Mouse (Mus musculus): ENCODE data around the gene Atp12a.

Gene Atp12a

GRCm38 (mm10) chr14:56364711-56365237 is at the start of gene Atp12a:
Gene Atp12a, plus strand, starts transcription at chr14:56365068.
- DNase-seq (ENCODE audit: low spot score) = peak; percentile 21

- no peak for DNase-seq (ENCODE audit: low spot score)
These were observed 49.3 kb upstream of the Atp12a start for GRCm38 (mm10) chr14:56315519-56315918.

DNA sequence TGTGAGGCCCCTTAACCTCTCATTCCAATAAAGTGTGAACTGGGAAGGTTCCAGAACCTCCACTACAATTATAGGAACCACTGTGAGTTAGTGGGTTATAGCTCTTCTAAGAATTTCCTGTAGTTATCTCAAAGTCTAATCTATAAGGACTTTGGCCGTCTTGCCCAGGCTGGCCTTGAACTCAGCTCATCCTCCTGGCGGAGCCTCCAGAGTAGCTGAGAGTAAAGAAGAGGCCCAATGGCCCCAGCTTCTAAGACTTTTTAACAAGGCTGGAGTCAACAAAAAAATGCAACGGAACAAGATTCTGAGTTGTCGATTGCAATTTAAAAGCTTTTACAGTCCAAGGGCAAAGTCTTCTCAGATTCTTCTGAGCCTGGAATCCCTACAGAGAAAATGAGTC is 48.5 kb upstream of the Atp12a start:
- no peak for DNase-seq (ENCODE audit: low spot score)

- DNase-seq (ENCODE audit: low spot score) = no peak
These were observed 41.9 kb upstream of the Atp12a start for GRCm38 (mm10) chr14:56322982-56323381.

DNA sequence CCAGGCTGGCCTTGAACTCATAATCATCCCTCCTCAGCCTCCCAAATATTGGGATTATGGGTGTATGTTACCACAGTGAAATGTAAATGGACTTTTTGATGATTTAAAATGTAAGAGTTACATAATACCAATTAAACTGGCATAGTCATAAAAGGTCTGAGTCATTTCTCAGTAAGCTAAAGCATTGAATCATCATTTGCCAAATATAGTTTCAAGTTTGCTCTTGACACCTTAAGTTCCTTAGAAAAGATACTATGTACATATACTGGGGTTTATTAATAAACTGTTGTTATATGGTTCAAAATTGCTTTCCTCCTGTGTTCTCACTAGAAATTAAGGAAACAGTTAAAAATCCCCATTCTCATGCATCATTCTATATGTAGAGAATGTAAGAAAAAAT is 39.8 kb upstream of the Atp12a start:
- DNase-seq (ENCODE audit: low spot score) = no peak

DNA sequence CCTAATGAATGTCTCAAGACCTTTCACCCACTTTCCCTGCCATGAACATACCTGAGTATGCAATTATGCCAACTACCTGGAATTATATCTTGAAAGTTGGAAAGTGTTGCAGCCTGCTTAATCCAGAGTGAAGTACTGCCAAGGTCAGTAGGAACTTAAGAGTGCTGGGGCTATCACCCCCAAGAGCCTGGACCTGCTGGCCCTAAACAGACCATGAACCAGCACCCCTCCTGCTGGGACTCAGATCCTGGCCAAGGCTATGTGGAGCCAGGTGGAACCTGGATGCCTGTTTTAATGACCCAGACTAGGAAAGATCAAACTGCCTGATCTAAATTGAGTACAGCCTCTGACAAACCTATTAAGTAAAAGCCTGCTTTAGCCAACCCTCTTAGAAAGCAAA is 31.2 kb upstream of the Atp12a start:
- DNase-seq (ENCODE audit: low spot score) = no peak

DNA sequence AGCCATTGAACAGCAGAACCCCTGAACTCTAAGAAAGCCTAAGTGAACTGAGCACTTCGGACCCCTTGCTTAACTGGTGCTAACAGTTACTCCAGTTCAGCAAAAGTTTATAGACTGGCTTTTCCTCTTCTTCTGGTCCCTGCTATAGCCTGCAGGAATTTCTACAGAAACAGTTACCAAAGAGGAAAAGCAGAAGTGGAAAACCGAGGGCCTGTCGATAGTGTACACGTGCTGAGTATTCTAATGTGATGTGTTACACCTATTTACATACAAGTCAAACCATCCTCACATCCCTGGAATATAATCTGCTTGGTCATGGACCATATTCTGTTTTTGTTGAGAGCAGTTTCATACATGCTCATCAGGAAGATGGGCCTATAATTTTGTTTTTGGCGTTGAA is 30.4 kb upstream of the Atp12a start:
- no peak for DNase-seq (ENCODE audit: low spot score)

DNA sequence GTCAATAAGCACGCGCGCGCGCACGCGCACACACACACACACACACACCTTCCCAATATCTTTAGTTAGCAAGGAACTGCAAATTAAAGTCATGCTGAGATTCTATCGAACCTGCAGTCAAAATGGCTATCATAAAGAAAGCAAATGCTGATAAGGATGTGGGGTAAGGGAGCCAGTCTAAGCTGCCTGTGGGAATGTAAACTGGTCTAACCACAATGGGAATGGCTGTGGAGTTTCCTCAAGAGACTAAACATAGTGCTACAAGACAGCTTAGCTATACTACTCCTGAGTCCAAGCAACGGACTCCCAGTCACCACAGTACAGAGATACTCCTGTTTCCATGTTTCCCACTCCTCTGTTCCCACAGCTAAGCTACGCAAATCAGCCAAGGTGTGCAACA is 28.8 kb upstream of the Atp12a start:
- no peak for DNase-seq (ENCODE audit: low spot score)

DNA sequence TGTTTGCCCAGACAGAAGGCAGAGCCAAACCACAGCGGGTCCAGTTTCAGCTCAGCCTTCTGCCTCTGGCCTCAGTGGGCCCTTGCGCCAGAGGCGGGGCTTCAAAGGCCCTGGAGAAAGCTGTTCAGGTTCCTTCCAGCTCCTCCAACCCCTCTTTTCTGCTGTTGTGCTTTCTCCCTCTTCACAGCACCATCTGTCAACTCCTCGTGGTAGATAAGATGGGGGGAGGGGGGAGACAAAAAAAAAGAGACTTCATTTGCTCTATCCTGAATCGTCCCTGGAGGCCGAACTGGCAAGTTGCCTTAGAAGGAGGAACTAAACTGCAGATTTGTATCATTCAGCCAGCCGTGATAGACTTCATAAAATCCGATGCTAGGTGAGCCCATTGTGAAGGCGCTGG is 27.8 kb upstream of the Atp12a start:
- DNase-seq (ENCODE audit: low spot score) = no peak

DNA sequence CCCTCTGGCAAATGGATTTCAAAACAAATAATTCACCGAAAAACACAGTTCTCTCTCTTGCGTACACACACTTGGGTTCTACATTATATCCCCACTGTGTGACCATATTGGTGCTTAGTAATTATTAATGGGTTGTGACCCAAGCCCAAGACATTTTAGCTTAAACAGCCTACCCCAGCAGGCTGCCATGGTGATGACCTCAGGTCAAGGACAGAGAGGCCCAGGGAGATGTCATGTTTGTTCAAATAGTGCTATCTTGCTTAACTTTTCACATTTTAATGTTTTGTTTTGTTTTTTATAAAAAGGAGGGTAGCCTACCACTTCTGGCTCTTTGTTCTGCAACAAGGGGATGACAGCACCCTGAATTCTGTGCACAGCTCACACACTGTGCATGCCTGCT is 27.2 kb upstream of the Atp12a start:
- no peak for DNase-seq (ENCODE audit: low spot score)

GRCm38 (mm10) chr14:56338882-56339442 is 25.9 kb upstream of the Atp12a start:
- no peak for DNase-seq (ENCODE audit: low spot score)

- DNase-seq (ENCODE audit: low spot score) = no peak
These were observed 16.2 kb upstream of the Atp12a start for GRCm38 (mm10) chr14:56348704-56349103.

- no peak for DNase-seq (ENCODE audit: low spot score)
These were observed 15.3 kb upstream of the Atp12a start for GRCm38 (mm10) chr14:56349541-56349940.

DNA sequence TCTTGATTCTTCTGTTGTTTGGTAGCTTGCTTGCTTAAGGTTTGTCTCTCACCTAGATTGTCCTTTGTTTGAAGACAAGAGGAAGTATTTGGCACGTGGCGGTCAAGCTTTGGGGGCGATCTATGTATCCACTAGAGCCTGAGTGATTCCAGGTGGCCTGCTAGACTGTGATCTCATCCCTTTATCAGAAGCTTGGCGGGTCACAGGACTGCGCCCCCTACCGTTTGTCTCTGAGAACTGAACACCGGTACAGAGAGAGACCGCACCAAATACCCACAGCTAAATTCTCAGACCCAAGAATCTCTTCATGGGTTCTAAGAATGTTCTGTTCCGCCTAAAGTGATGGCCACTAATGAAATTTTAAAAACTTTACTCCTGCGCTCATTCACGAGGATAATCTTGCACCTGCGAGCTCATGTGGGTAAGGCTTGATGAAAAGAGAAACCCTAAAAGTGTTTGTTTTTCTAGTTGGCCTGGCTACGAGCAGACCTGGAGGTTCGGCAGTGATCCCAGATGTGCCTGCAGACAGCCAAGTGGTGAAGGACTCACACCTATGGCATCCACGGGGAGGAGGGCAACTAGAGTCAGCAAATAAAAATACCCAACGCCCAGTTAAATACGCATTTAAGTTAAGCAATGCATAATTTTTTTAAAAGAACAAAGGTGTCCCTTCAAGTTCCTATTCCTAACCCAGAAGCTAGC is 12.8 kb upstream of the Atp12a start:
- no peak for DNase-seq (ENCODE audit: low spot score)

- no peak for DNase-seq (ENCODE audit: low spot score)
These were observed 10.1 kb upstream of the Atp12a start for GRCm38 (mm10) chr14:56354803-56355202.

DNA sequence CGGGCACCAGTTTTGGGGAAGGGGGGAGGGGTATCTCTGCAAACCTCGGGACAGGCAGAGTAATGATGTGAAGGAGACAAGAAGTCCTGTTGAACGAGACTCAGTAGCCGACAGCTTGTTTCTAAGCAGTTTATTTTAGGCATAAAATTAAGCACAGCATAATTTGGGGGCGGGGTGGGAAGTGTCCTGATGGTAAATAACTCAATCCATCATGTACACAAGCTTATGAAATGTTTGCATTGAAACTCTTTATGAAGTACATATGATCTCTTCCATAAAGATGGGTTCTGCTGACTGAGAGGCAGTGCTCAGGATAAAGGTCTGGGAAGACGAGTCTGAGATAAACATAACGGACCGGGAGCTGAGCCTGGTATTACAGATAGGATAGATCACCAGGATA is 9.5 kb upstream of the Atp12a start:
- no peak for DNase-seq (ENCODE audit: low spot score)

DNA sequence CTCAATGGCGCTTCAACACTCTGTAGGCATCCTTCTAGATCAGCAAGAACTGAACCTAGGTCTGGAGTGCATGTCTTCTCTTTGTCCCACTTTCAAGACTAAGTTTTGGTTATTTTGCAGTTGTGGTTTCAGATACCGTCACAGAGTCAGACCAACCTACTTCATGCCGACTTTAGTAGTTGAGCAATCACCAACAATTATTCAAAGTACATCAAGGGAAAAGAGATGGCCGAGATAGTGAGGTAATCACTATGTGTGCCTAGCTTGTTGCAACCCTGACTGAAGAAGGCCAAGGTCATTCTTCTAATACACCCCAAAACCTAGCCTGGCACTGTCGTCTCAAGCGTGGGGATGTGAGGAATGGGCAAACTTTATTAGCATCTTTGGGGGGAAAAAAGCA is 8.7 kb upstream of the Atp12a start:
- DNase-seq (ENCODE audit: low spot score) = no peak

DNA sequence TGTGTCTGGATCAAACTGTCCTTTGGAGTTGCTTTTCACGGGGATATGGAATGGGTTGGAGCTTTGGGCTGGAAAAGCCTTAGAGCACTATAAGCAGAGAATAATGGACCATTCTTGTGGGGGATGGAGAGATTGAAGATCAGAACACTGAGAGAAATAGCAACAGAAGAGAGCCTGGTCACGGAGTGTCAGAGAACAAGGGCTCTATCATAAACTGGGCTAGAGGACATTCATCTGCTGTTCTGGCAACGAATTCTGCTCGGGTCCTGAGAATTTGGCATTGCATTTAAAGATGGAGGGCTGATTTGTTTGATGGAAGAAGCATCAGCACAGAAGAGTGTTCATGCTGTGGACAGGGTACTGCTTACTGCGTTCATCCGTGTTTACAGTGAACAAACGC is 6.4 kb upstream of the Atp12a start:
- no peak for DNase-seq (ENCODE audit: low spot score)

DNA sequence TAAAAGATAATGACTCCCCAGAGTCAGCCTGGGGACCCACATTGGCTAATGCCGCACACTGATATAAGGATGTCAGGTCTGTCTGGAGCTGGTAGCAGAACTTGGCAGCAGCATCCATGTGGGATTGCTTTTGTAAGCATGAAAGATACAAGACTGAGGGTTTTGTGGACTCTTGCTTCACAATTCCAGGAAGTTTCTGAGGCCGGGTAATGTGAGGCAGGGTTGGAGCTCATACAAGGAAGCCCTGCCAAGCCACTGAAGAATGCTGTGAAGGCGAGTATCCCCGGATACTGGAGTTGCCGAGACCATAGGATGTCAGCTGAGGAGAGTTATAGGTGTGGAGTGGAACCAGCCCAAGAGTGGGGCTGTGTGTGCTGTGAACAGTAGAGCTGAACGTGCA is 5.7 kb upstream of the Atp12a start:
- DNase-seq (ENCODE audit: low spot score) = no peak

DNA sequence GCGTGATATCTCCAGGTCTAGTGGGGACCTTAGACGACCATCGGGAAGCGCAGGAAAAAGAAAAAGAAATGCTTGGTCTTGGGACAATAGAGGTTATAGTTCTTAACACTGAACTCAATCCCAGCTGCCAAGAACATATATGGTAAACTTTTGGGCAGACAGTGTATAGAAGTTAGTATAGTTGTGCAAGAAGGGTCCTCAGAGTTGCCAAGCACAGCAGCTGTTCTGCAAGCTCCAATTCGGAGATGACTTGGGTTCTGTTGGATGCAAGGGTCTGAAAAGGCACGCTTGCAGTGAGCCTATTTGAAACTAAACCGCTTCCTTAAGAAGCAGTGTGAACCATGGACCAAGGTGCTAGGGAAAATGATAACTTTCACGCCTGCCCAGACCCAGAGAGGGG is 424 bp downstream of the Atp12a start:
- no peak for DNase-seq (ENCODE audit: low spot score)

DNA sequence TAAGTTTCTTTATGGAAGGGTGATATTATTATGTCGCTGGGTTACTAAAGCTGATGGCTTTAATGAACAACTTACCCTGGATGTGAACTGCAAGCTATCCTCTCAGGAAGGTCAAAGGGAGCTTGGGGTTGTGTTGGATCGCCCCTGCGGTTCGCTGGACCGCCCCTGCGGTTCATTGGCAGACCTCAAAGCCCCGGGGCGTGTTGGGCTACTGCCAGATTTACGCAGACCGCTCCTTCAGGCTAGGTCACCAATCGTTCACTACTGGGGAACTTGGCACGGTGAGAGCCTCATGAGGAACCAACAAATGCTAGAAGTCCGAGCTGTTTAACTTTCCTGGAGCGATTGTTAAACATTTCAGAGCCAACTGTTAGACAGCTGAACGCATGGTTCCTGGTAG is 1.8 kb downstream of the Atp12a start:
- DNase-seq (ENCODE audit: low spot score) = no peak

DNA sequence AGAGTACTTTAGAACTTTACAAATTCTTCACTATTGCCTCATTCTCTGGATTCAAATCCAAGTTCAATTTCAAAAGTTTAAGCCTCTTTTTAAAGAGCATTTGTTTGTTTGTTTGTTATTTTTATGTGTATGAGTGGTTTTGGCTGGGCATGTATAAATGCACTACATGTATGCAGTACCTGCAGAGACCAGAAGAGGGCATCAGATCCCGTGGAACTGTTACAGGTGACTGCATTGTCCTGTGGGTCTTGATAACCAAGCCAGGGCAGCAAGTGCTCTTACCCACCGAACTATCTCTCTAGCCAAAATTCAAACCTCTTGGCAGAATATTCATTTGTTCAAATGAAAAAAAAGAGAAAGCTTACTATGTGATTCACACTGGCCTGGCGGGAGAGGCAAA is 4.0 kb downstream of the Atp12a start:
- no peak for DNase-seq (ENCODE audit: low spot score)

DNA sequence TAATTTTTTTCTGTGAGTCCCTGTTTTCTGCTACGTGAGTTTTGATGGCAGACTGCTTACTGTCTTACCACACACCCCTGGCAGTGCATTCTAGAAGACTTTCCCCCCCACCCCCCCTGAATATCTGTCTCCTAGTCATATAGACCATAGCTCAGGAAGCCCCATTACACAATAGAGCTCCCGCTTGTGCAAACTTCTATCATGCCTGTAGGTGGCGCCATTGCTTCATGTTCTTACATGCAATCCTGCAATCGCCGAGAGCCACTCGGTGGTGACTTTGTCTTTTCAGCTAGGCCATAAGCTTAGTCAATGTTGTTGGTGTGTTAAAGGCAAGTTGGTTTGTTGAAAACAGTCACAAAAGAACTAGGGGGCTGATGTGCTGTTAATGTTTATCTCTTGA is 10.9 kb downstream of the Atp12a start:
- DNase-seq (ENCODE audit: low spot score) = peak; percentile 56

DNA sequence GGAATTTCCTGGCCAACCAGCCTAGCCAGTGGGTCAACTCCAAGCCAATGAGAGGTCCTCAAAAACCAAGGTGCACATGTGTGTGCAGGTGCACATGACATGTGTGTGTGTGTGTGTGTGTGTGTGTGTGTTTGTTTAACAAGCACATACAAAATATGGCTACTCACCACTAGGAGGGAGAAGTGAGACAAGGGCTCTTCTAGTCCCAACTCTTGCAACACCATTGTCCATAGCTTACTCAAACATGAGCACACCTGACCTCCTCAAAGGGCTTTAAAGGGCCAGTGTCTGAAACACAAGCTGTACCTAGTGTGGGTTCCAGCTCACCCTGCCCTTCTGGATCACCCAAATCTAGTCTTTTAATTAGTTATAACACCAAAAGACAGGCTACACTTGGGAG is 12.9 kb downstream of the Atp12a start:
- no peak for DNase-seq (ENCODE audit: low spot score)
